Mouse (Mus musculus): ENCODE data around the gene Tvp23a. TPM values are rescaled to one million over a fixed set of nuclear protein-coding genes. Genes with fewer than 3 reads are reported as not detected.

Gene Tvp23a
- polyA plus RNA-seq, 2 experiments, result 0.20 to 0.28 TPM

GRCm38 (mm10) chr16:10438055-10438454 is 9.1 kb downstream of the Tvp23a start:
- Histone ChIP-seq H3K4me2 (ENCODE audit: low read depth) (no peak overlapping the region), H3K9me3 (ENCODE audit: control insufficient read depth, low read length) (no peaks in the 10 kb centered on the region), H3K27ac (no peak overlapping the region), H3K9ac (replicated peaks) (no peak overlapping the region), H3K27me3 (ENCODE audit: control insufficient read depth, insufficient read depth, low read length) (no peaks in the 10 kb centered on the region), H3K4me1 (replicated peaks; ENCODE audit: control insufficient read depth in 2 of 2, insufficient read depth in 2 of 2, low read length in 1 of 2) (peaks cover 0 to 7% of the 10 kb centered on the region in 2 experiments; a peak in 1 of 4 replicates), H3K36me3 (replicated peaks; ENCODE audit: control insufficient read depth, insufficient read depth, low read depth) (no peaks in the 10 kb centered on the region), H3K4me3 (ENCODE audit: insufficient read depth in 1 of 2, low read depth in 2 of 2, low read length in 2 of 2) (no peak overlapping the region)
- ATAC-seq (ENCODE audit: insufficient read depth) (no peak), DNase-seq (ENCODE audit: low read depth in 3 of 3, low spot score in 3 of 3) (no peak)
- TF ChIP-seq EP300 (IDR thresholded peaks at IDR 0.05; ENCODE audit: low read depth) (no peak), CTCF (IDR thresholded peaks at IDR 0.05; ENCODE audit: low read depth) (no peak)
- 65% methylated on average over 5 of the region's 5 CpGs for WGBS (ENCODE audit: insufficient replicate concordance)

- no peak for TF ChIP-seq CTCF (IDR thresholded peaks at IDR 0.05; ENCODE audit: low read depth)
- no peak for TF ChIP-seq EP300 (IDR thresholded peaks at IDR 0.05; ENCODE audit: low read depth)
- WGBS (ENCODE audit: insufficient replicate concordance), result 65% methylated on average over 6 of the region's 6 CpGs
- Histone ChIP-seq H3K4me3 (ENCODE audit: insufficient read depth in 1 of 2, low read depth in 2 of 2, low read length in 2 of 2) (no peak overlapping the region), H3K27ac (no peak overlapping the region), H3K9me3 (ENCODE audit: control insufficient read depth, low read length) (no peaks in the 10 kb centered on the region), H3K27me3 (ENCODE audit: control insufficient read depth, insufficient read depth, low read length) (no peaks in the 10 kb centered on the region), H3K4me2 (ENCODE audit: low read depth) (no peak overlapping the region), H3K36me3 (replicated peaks; ENCODE audit: control insufficient read depth, insufficient read depth, low read depth) (no peaks in the 10 kb centered on the region), H3K9ac (replicated peaks) (no peak overlapping the region), H3K4me1 (replicated peaks; ENCODE audit: control insufficient read depth in 2 of 2, insufficient read depth in 2 of 2, low read length in 1 of 2) (peaks cover 0 to 7% of the 10 kb centered on the region in 2 experiments; a peak in 1 of 4 replicates)
- no peak for DNase-seq (ENCODE audit: low read depth in 3 of 3, low spot score in 3 of 3)
- ATAC-seq (ENCODE audit: insufficient read depth), result no peak
These were observed 11.0 kb downstream of the Tvp23a start for GRCm38 (mm10) chr16:10436166-10436565.

- H3K36me3 ChIP-seq (replicated peaks; ENCODE audit: control insufficient read depth, insufficient read depth, low read depth), result no peaks in the 10 kb centered on the region
- ATAC-seq (ENCODE audit: insufficient read depth), result no peak
- no peaks in the 10 kb centered on the region for H3K9me3 ChIP-seq (ENCODE audit: control insufficient read depth, low read length)
- H3K27me3 ChIP-seq (ENCODE audit: control insufficient read depth, insufficient read depth, low read length), result no peaks in the 10 kb centered on the region
- no peak for TF ChIP-seq CTCF (IDR thresholded peaks at IDR 0.05; ENCODE audit: low read depth)
- no peak for TF ChIP-seq EP300 (IDR thresholded peaks at IDR 0.05; ENCODE audit: low read depth)
- no peak overlapping the region for H3K4me3 ChIP-seq (ENCODE audit: insufficient read depth in 1 of 2, low read depth in 2 of 2, low read length in 2 of 2)
- no peak for DNase-seq (ENCODE audit: low read depth in 3 of 3, low spot score in 3 of 3)
- no peak overlapping the region for H3K4me2 ChIP-seq (ENCODE audit: low read depth)
- H3K9ac ChIP-seq (replicated peaks), result no peak overlapping the region
- 55% methylated on average over 5 of the region's 5 CpGs for WGBS (ENCODE audit: insufficient replicate concordance)
- H3K4me1 ChIP-seq (replicated peaks; ENCODE audit: control insufficient read depth in 2 of 2, insufficient read depth in 2 of 2, low read length in 1 of 2), result peaks cover 0 to 7% of the 10 kb centered on the region in 2 experiments; a peak in 1 of 4 replicates
- no peak overlapping the region for H3K27ac ChIP-seq
These were observed 13.8 kb downstream of the Tvp23a start for GRCm38 (mm10) chr16:10433344-10433743.

- H3K4me2 ChIP-seq (ENCODE audit: low read depth), result no peak overlapping the region
- no peak for ATAC-seq (ENCODE audit: insufficient read depth)
- H3K27ac ChIP-seq, result no peak overlapping the region
- H3K4me1 ChIP-seq (replicated peaks; ENCODE audit: control insufficient read depth in 2 of 2, insufficient read depth in 2 of 2, low read length in 1 of 2), result peaks cover 0 to 7% of the 10 kb centered on the region in 2 experiments; a peak in 1 of 4 replicates
- TF ChIP-seq EP300 (IDR thresholded peaks at IDR 0.05; ENCODE audit: low read depth) (no peak), CTCF (IDR thresholded peaks at IDR 0.05; ENCODE audit: low read depth) (no peak)
- WGBS (ENCODE audit: insufficient replicate concordance), result 51% methylated on average over 4 of the region's 4 CpGs
- no peaks in the 10 kb centered on the region for H3K36me3 ChIP-seq (replicated peaks; ENCODE audit: control insufficient read depth, insufficient read depth, low read depth)
- no peak overlapping the region for H3K9ac ChIP-seq (replicated peaks)
- no peaks in the 10 kb centered on the region for H3K27me3 ChIP-seq (ENCODE audit: control insufficient read depth, insufficient read depth, low read length)
- H3K4me3 ChIP-seq (ENCODE audit: insufficient read depth in 1 of 2, low read depth in 2 of 2, low read length in 2 of 2), result no peak overlapping the region
- no peak for DNase-seq (ENCODE audit: low read depth in 3 of 3, low spot score in 3 of 3)
- H3K9me3 ChIP-seq (ENCODE audit: control insufficient read depth, low read length), result no peaks in the 10 kb centered on the region
These were observed 14.8 kb downstream of the Tvp23a start for GRCm38 (mm10) chr16:10432387-10432786.

GRCm38 (mm10) chr16:10431911-10432310 is 15.3 kb downstream of the Tvp23a start:
- DNase-seq (ENCODE audit: low read depth in 3 of 3, low spot score in 3 of 3) (no peak), ATAC-seq (ENCODE audit: insufficient read depth) (no peak)
- no peak overlapping the region for H3K4me3 ChIP-seq (ENCODE audit: insufficient read depth in 1 of 2, low read depth in 2 of 2, low read length in 2 of 2)
- no peak for TF ChIP-seq EP300 (IDR thresholded peaks at IDR 0.05; ENCODE audit: low read depth)
- no peak for TF ChIP-seq CTCF (IDR thresholded peaks at IDR 0.05; ENCODE audit: low read depth)
- no peaks in the 10 kb centered on the region for H3K27me3 ChIP-seq (ENCODE audit: control insufficient read depth, insufficient read depth, low read length)
- H3K36me3 ChIP-seq (replicated peaks; ENCODE audit: control insufficient read depth, insufficient read depth, low read depth), result no peaks in the 10 kb centered on the region
- peaks cover 0 to 7% of the 10 kb centered on the region in 2 experiments; a peak in 1 of 4 replicates for H3K4me1 ChIP-seq (replicated peaks; ENCODE audit: control insufficient read depth in 2 of 2, insufficient read depth in 2 of 2, low read length in 1 of 2)
- H3K9me3 ChIP-seq (ENCODE audit: control insufficient read depth, low read length), result no peaks in the 10 kb centered on the region
- no peak overlapping the region for H3K27ac ChIP-seq
- H3K4me2 ChIP-seq (ENCODE audit: low read depth), result no peak overlapping the region
- no peak overlapping the region for H3K9ac ChIP-seq (replicated peaks)
- WGBS (ENCODE audit: insufficient replicate concordance), result 32% methylated on average over 1 of the region's 1 CpGs
